Comparison of ENCODE assay signal across 20 mouse cellular contexts in genomic region chr17:15580072-15580447, GRCm38 (mm10).
"Had no signal": no experiment of that assay in that cellular context is flagged by ENCODE, and none has a peak within 500 bp of the region (broad histone marks: within the 10 kb centered on the region; RNA-seq: fewer than 3 reads in every experiment).

No protein-coding gene starts in this region.

- H3K36me3 ChIP-seq: liver, embryonic 15.5 days; lung, embryonic 15.5 days; midbrain, embryonic 13.5 days; midbrain, embryonic 15.5 days; neural tube, embryonic 12.5 days; stomach, embryonic 15.5 days had no signal

- DNase-seq: liver, postnatal 0 days; lung, adult 2 months; lung, postnatal 14 days; lung, postnatal 36 days; retina, postnatal 1 day; right cerebral cortex, adult 18-20 months; right cerebral cortex, postnatal 25 days; right cerebral cortex, postnatal 4 days; thymus, adult 2 months; thymus, postnatal 36 days had no signal

- H3K4me2 ChIP-seq: liver, embryonic 15.5 days; lung, embryonic 15.5 days; midbrain, embryonic 11.5 days; midbrain, embryonic 13.5 days; midbrain, embryonic 15.5 days; neural tube, embryonic 12.5 days; stomach, embryonic 15.5 days had no signal

- ATAC-seq: liver, postnatal 0 days; lung, postnatal 0 days; midbrain, embryonic 13.5 days; midbrain, embryonic 15.5 days had no signal

- H3K27ac ChIP-seq: liver, embryonic 15.5 days; lung, embryonic 15.5 days; macrophage; midbrain, embryonic 13.5 days; midbrain, embryonic 15.5 days; neural tube, embryonic 12.5 days; stomach, embryonic 15.5 days had no signal

- H3K9me3 ChIP-seq: liver, embryonic 15.5 days; lung, embryonic 15.5 days; midbrain, embryonic 13.5 days; midbrain, embryonic 15.5 days; neural tube, embryonic 12.5 days; stomach, embryonic 15.5 days had no signal

- H3K4me1 ChIP-seq: liver, embryonic 15.5 days; lung, embryonic 15.5 days; midbrain, embryonic 13.5 days; midbrain, embryonic 15.5 days; neural tube, embryonic 12.5 days; stomach, embryonic 15.5 days had no signal

- H3K9ac ChIP-seq: liver, embryonic 15.5 days; liver, postnatal 0 days; lung, embryonic 15.5 days; midbrain, embryonic 13.5 days; midbrain, embryonic 15.5 days; neural tube, embryonic 12.5 days; stomach, embryonic 15.5 days had no signal

- H3K4me3 ChIP-seq: liver, embryonic 15.5 days; lung, embryonic 15.5 days; megakaryocyte, embryonic 14.5 days; midbrain, embryonic 13.5 days; midbrain, embryonic 15.5 days; neural tube, embryonic 12.5 days; stomach, embryonic 15.5 days had no signal

- H3K27me3 ChIP-seq: neural tube, embryonic 12.5 days; stomach, embryonic 15.5 days had no signal
